Mouse (Mus musculus) midbrain, postnatal 0 days (tissue): Measurements from ENCODE around the gene Lzts2. TPM values are rescaled to one million over a fixed set of nuclear protein-coding genes. Genes with fewer than 3 reads are reported as not detected.
A peak's percentile ranks its signal among the peaks of the same experiment; 100 is the strongest.
"Not testable (repeated sequence)": the region's sequence is repeated elsewhere in the genome, so short reads cannot be mapped to it uniquely, and the experiment has no call there.

Experiments used
- ATAC-seq: fragments of 200-750 bp; cut with Nextera tagmentation; 2 replicates; pipeline ENCODE4 v1.8.0; 2017; ENCODE audit warnings: moderate number of reproducible peaks, mild to moderate bottlenecking, moderate TSS enrichment, moderate library complexity; ENCODE audit not compliant: low FRiP score
- DNase-seq: peaks from one replicate; pipeline ENCODE4 v3.0.0-alpha.2; 2015; ENCODE audit warnings: low spot score
- H3K27ac ChIP-seq: fragments of 300-500 bp; sonication (generic); 2 replicates; pipeline ENCODE4 v1.5.1; 2014; ENCODE audit warnings: low read depth, mild to moderate bottlenecking, low read length, mixed read lengths
- H3K27me3 ChIP-seq: fragments of 300-500 bp; sonication (generic); 2 replicates; pipeline ENCODE4 v1.6.1; 2014; ENCODE audit warnings: low read length, control low read depth, mixed read lengths; ENCODE audit not compliant: insufficient read depth
- H3K36me3 ChIP-seq: fragments of 300-500 bp; sonication (generic); 2 replicates; pipeline ENCODE4 v1.6.1; 2014; ENCODE audit warnings: low read length, control low read depth, mixed read lengths; ENCODE audit not compliant: insufficient read depth
- H3K4me1 ChIP-seq: fragments of 300-500 bp; sonication (generic); 2 replicates; pipeline ENCODE4 v1.6.1; 2014; ENCODE audit warnings: mild to moderate bottlenecking, control low read depth, antibody characterized with exemption, low read length, mixed read lengths; ENCODE audit not compliant: insufficient read depth
- H3K4me2 ChIP-seq: fragments of 300-500 bp; sonication (generic); 2 replicates; pipeline ENCODE4 v1.6.1; 2014; ENCODE audit warnings: low read depth, mild to moderate bottlenecking, low read length, mixed read lengths; ENCODE audit not compliant: poor library complexity, severe bottlenecking
- H3K4me3 ChIP-seq: fragments of 300-500 bp; sonication (generic); 2 replicates; pipeline ENCODE4 v1.5.1; 2014; ENCODE audit warnings: low read depth, mild to moderate bottlenecking, low read length, moderate library complexity
- H3K9ac ChIP-seq: fragments of 300-500 bp; sonication (generic); replicated peaks from 2 replicates; pipeline ENCODE4 v1.6.1; 2014; ENCODE audit warnings: mild to moderate bottlenecking, low read length, moderate library complexity, mixed read lengths; ENCODE audit not compliant: poor library complexity, severe bottlenecking
- H3K9me3 ChIP-seq: fragments of 300-500 bp; sonication (generic); 2 replicates; pipeline ENCODE4 v1.6.1; 2016; ENCODE audit warnings: low read length, control low read depth
- CTCF ChIP-seq: IDR thresholded peaks from 2 replicates; pipeline ENCODE4 v1.5.1; 2016; ENCODE audit warnings: antibody characterized with exemption, mild to moderate bottlenecking
- WGBS: fragments of 180-500 bp; shearing (Covaris S2); extraction: QIAGEN DNeasy Blood & Tissue Kit; methylation state at CpG from one replicate; pipeline ENCODE4 v1.1.7; 2014; 5-methylcytosine and 5-hydroxymethylcytosine counted together
- polyA plus RNA-seq: library from polyadenylated mRNA; unstranded; fragments of >200 nt; fragmentation: Nextera tagmentation; extraction: Ambion mirVana; gene quantifications from 2 replicates; pipeline ENCODE4 v1.2.1, GENCODE M21; 2015
- total RNA-seq: library from RNA; depleted of rRNA; stranded (reverse); fragments of >200 nt; gene quantifications from 2 replicates; pipeline ENCODE4 v1.2.3, GENCODE M21; 2014

Lzts2 gene
- total and polyA plus RNA-seq, 2 experiments from 2014 or later = 12.9 to 40.4 TPM

GRCm38 (mm10) chr19:45030111-45030510 lies 15.9 kb downstream of the Lzts2 start:
- H3K27me3 ChIP-seq = no peaks in the 10 kb centered on the region
- no peaks in the 10 kb centered on the region for H3K9me3 ChIP-seq
- peak; percentile 48 for DNase-seq
- TF ChIP-seq CTCF = peak; percentile 77
- no peak overlapping the region for H3K4me3 ChIP-seq
- H3K4me1 ChIP-seq = no peaks in the 10 kb centered on the region
- H3K27ac ChIP-seq = no peak overlapping the region
- H3K4me2 ChIP-seq = no peak overlapping the region
- WGBS = 44% methylated on average over 8 of the region's 8 CpGs
- no peak for ATAC-seq
- no peak overlapping the region for H3K9ac ChIP-seq
- peaks cover 21% of the 10 kb centered on the region for H3K36me3 ChIP-seq

- 39% methylated on average over 20 of the region's 20 CpGs for WGBS
- Histone ChIP-seq H3K4me1 (no peaks in the 10 kb centered on the region), H3K27me3 (no peaks in the 10 kb centered on the region), H3K9ac (no peak overlapping the region), H3K4me3 (no peak overlapping the region), H3K9me3 (no peaks in the 10 kb centered on the region), H3K27ac (no peak overlapping the region), H3K4me2 (peak overlapping the region; percentile 29; the same call in 1 of the 2 replicates), H3K36me3 (peaks cover 13% of the 10 kb centered on the region)
- peak; percentile 92 for TF ChIP-seq CTCF
- peak; percentile 92 for DNase-seq
- peak; percentile 47; the same call in 1 of the 2 replicates for ATAC-seq
These were observed 16.8 kb downstream of the Lzts2 start for GRCm38 (mm10) chr19:45030746-45031693.

GRCm38 (mm10) chr19:45031780-45032179 lies 17.6 kb downstream of the Lzts2 start:
- Histone ChIP-seq H3K36me3 (0 out of 2 replicates have a peak, but pooled peaks cover 5% of the 10 kb centered on the region), H3K27me3 (no peaks in the 10 kb centered on the region), H3K4me1 (no peaks in the 10 kb centered on the region), H3K9me3 (no peaks in the 10 kb centered on the region), H3K4me3 (no peak overlapping the region), H3K4me2 (no peak overlapping the region), H3K27ac (no peak overlapping the region), H3K9ac (no peak overlapping the region)
- DNase-seq (peak; percentile 84), ATAC-seq (no peak)
- TF ChIP-seq CTCF = peak; percentile 80
- WGBS = 22% methylated on average over 4 of the region's 4 CpGs

- Histone ChIP-seq H3K4me2 (no peak overlapping the region), H3K4me1 (no peaks in the 10 kb centered on the region), H3K4me3 (no peak overlapping the region), H3K27ac (no peak overlapping the region), H3K36me3 (no peaks in the 10 kb centered on the region), H3K27me3 (no peaks in the 10 kb centered on the region), H3K9me3 (no peaks in the 10 kb centered on the region), H3K9ac (no peak overlapping the region)
- DNase-seq (peak; percentile 54), ATAC-seq (no peak)
- 52% methylated on average over 17 of the region's 17 CpGs for WGBS
- TF ChIP-seq CTCF = peak; percentile 65
These were observed 18.5 kb downstream of the Lzts2 start for GRCm38 (mm10) chr19:45032570-45033332.

GRCm38 (mm10) chr19:45036867-45037266 lies 22.7 kb downstream of the Lzts2 start:
- TF ChIP-seq CTCF = peak; percentile 38
- no peak for ATAC-seq
- H3K4me2 ChIP-seq = no peak overlapping the region
- no peaks in the 10 kb centered on the region for H3K4me1 ChIP-seq
- H3K27me3 ChIP-seq = no peaks in the 10 kb centered on the region; the same call in 1 of the 2 replicates
- H3K27ac ChIP-seq = no peak overlapping the region
- no peak for DNase-seq
- H3K9ac ChIP-seq = no peak overlapping the region
- no peaks in the 10 kb centered on the region for H3K36me3 ChIP-seq
- H3K9me3 ChIP-seq = no peaks in the 10 kb centered on the region
- H3K4me3 ChIP-seq = no peak overlapping the region
- WGBS = 39% methylated on average over 16 of the region's 16 CpGs

- not testable (repeated sequence) for H3K4me2 ChIP-seq
- 92% methylated on average over 7 of the region's 7 CpGs for WGBS
These were observed 24.0 kb downstream of the Lzts2 start for GRCm38 (mm10) chr19:45038198-45038597.

More at GRCm38 (mm10) chr19:45038198-45038597, 24.0 kb downstream of the Lzts2 start:
- DNase-seq, H3K27ac ChIP-seq, H3K9me3 ChIP-seq, H3K4me1 ChIP-seq, H3K27me3 ChIP-seq, ATAC-seq, H3K36me3 ChIP-seq, H3K4me3 ChIP-seq, H3K9ac ChIP-seq: not testable (repeated sequence)
